Mouse (Mus musculus): ENCODE results near the gene AI413582.

DNA sequence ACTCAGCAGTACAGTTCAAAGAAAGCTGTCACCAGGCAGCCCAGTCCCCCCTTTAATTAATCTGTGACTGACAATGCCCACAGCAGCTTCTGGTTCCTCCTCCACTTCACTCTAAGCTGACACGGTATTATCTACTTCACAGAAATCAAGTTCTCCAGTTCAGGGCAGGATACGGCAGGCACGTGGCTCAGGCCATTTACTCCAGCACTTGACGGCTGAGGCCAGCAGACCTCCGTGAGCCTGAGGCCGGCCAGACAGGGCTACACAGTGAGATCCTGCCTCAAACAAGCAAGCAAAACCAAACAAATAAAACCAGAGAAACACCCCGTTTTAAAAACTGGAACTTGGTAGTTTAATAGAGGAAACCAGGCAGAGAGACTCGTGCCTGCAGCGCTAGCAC lies 21.1 kb upstream of the AI413582 start:
- TF ChIP-seq CTCF (IDR thresholded peaks at IDR 0.05; ENCODE audit: insufficient read depth, low read length) (no peak), POLR2A (IDR thresholded peaks at IDR 0.05; ENCODE audit: borderline replicate concordance, extremely low read depth, low read depth, low read length) (no peak)
